ENCODE assay signal across 8 mouse cellular contexts in genomic region chrX:111462495-111462832, GRCm38 (mm10).
DNase-seq lines count a peak whose midpoint lies in the region; ATAC-seq and TF ChIP-seq lines count a peak whose summit lies in the region.

No protein-coding gene starts in this region.

- TF ChIP-seq POLR2A in spleen, adult 2 months (IDR thresholded peaks at IDR 0.05; ENCODE audit: low read depth, low read length), result no peak

- H3K9ac ChIP-seq in heart, embryonic 13.5 days, result peak overlapping the region; percentile 79

- peak overlapping the region; percentile 71 for H3K4me2 ChIP-seq in heart, embryonic 13.5 days

- no peaks in the 10 kb centered on the region for H3K36me3 ChIP-seq in spleen, adult 2 months (ENCODE audit: control insufficient read depth, insufficient read depth, low read length)
- H3K36me3 ChIP-seq in embryonic facial prominence, embryonic 10.5 days (replicated peaks), result no peaks in the 10 kb centered on the region
- H3K36me3 ChIP-seq in heart, embryonic 13.5 days, result no peaks in the 10 kb centered on the region

- no peaks in the 10 kb centered on the region for H3K4me1 ChIP-seq in spleen, adult 2 months (ENCODE audit: control insufficient read depth, insufficient read depth, insufficient read length)
- H3K4me1 ChIP-seq in embryonic facial prominence, embryonic 10.5 days, result no peaks in the 10 kb centered on the region
- H3K4me1 ChIP-seq in heart, embryonic 13.5 days, result no peaks in the 10 kb centered on the region

- no peak overlapping the region for H3K27ac ChIP-seq in spleen, adult 2 months (ENCODE audit: insufficient read depth, low read length)
- H3K27ac ChIP-seq in embryonic facial prominence, embryonic 10.5 days (replicated peaks), result peak overlapping the region; percentile 91
- peak overlapping the region; percentile 58 for H3K27ac ChIP-seq in heart, embryonic 13.5 days (replicated peaks)

- 23% methylated on average over 21 of the region's 21 CpGs for WGBS in spleen, adult 2 months
- WGBS in embryonic facial prominence, embryonic 10.5 days, result 22% methylated on average over 21 of the region's 21 CpGs
- 9% methylated on average over 20 of the region's 21 CpGs for WGBS in heart, embryonic 13.5 days

- peak overlapping the region; percentile 44; the same call in 1 of the 2 replicates for H3K4me3 ChIP-seq in spleen, adult 2 months (ENCODE audit: extremely low read depth, insufficient read depth, insufficient read length)
- peak overlapping the region; percentile 71 for H3K4me3 ChIP-seq in embryonic facial prominence, embryonic 10.5 days
- H3K4me3 ChIP-seq in heart, embryonic 13.5 days, result peak overlapping the region; percentile 69

- ATAC-seq in heart, embryonic 13.5 days (ENCODE audit: extremely low read depth, insufficient number of reproducible peaks, low FRiP score, low TSS enrichment), result peak; percentile 52

- no peak for TF ChIP-seq CTCF in spleen, adult 2 months (IDR thresholded peaks at IDR 0.05; ENCODE audit: extremely low read depth, insufficient read depth, insufficient read length, insufficient replicate concordance)

- no peak for DNase-seq in spleen, adult 2 months (ENCODE audit: low read depth in 1 of 2, low spot score in 2 of 2)
- no peak for DNase-seq in spleen, postnatal 14 days (ENCODE audit: low spot score in 2 of 2)
- DNase-seq in embryonic facial prominence, embryonic 10.5 days (ENCODE audit: low spot score), result no peak
- peak; percentile 14 for DNase-seq in kidney, postnatal 10 days
- peak; percentile 24 for DNase-seq in mesoderm, embryonic 11.5 days (ENCODE audit: low read depth, low spot score)
- no peak for DNase-seq in cerebellum, adult 18-20 months
- no peak for DNase-seq in cerebellum, postnatal 25 days

- H3K27me3 ChIP-seq in spleen, adult 2 months (ENCODE audit: control insufficient read depth, insufficient read depth, low read length), result no peaks in the 10 kb centered on the region
- no peaks in the 10 kb centered on the region for H3K27me3 ChIP-seq in embryonic facial prominence, embryonic 10.5 days (replicated peaks; ENCODE audit: low read depth, poor library complexity, severe bottlenecking)
- no peaks in the 10 kb centered on the region for H3K27me3 ChIP-seq in heart, embryonic 13.5 days (replicated peaks)

- no peaks in the 10 kb centered on the region for H3K9me3 ChIP-seq in embryonic facial prominence, embryonic 10.5 days
- no peaks in the 10 kb centered on the region for H3K9me3 ChIP-seq in heart, embryonic 13.5 days

Comparison
In these comparisons a context has a peak if more than half of its experiments do, and no peak if none do; other contexts are left out.
1. DNase-seq: peak in kidney, postnatal 10 days (single experiment) and mesoderm, embryonic 11.5 days (single experiment); none in spleen, adult 2 months (0 of 2), spleen, postnatal 14 days (0 of 2), embryonic facial prominence, embryonic 10.5 days (single experiment), cerebellum, adult 18-20 months (0 of 2) and cerebellum, postnatal 25 days (0 of 2).
2. Peak in every context shown above with its lines, with median percentiles within 50 percentile points of each other: H3K4me3 ChIP-seq.